Comparison of ENCODE assay signal across 35 mouse cellular contexts in genomic region chr11:77441020-77441419, GRCm38 (mm10). TPM values are rescaled to one million over a fixed set of nuclear protein-coding genes. Genes with fewer than 3 reads are reported as not detected.
A peak's percentile ranks its signal among the peaks of the same experiment; 100 is the strongest.
DNase-seq lines count a peak whose midpoint lies in the region; ATAC-seq and TF ChIP-seq lines count a peak whose summit lies in the region.
"Had no signal": no experiment of that assay in that cellular context is flagged by ENCODE, and none has a peak within 500 bp of the region (broad histone marks: within the 10 kb centered on the region; RNA-seq: fewer than 3 reads in every experiment).

No protein-coding gene starts in this region.

- H3K36me3 ChIP-seq in heart, embryonic 13.5 days, result peaks cover 72% of the 10 kb centered on the region
- peaks cover 23% of the 10 kb centered on the region for H3K36me3 ChIP-seq in intestine, postnatal 0 days (ENCODE audit: control insufficient read depth, insufficient read depth)
- H3K36me3 ChIP-seq in intestine, embryonic 15.5 days, result no peaks in the 10 kb centered on the region
- no peaks in the 10 kb centered on the region for H3K36me3 ChIP-seq in stomach, embryonic 16.5 days (ENCODE audit: control insufficient read depth, insufficient read depth, low read length)

- H3K9me3 ChIP-seq in heart, embryonic 13.5 days, result no peaks in the 10 kb centered on the region
- H3K9me3 ChIP-seq in intestine, postnatal 0 days (ENCODE audit: control insufficient read depth), result no peaks in the 10 kb centered on the region
- no peaks in the 10 kb centered on the region for H3K9me3 ChIP-seq in intestine, embryonic 15.5 days
- H3K9me3 ChIP-seq in stomach, embryonic 16.5 days (replicated peaks; ENCODE audit: control insufficient read depth, low read length), result no peaks in the 10 kb centered on the region
- H3K9me3 ChIP-seq: embryonic facial prominence, embryonic 12.5 days; forebrain, embryonic 12.5 days; G1E; limb, embryonic 10.5 days; limb, embryonic 15.5 days; liver, embryonic 13.5 days; midbrain, embryonic 10.5 days; midbrain, embryonic 15.5 days; neural tube, embryonic 15.5 days had no signal

- 70% methylated on average over 8 of the region's 8 CpGs for WGBS in heart, embryonic 13.5 days
- 60% methylated on average over 8 of the region's 8 CpGs for WGBS in intestine, postnatal 0 days
- 74% methylated on average over 8 of the region's 8 CpGs for WGBS in intestine, embryonic 15.5 days
- 64% methylated on average over 8 of the region's 8 CpGs for WGBS in stomach, embryonic 16.5 days

- no peak for TF ChIP-seq CTCF in intestine, postnatal 0 days (IDR thresholded peaks at IDR 0.05; ENCODE audit: low read depth)

- H3K27me3 ChIP-seq in heart, embryonic 13.5 days (replicated peaks), result no peaks in the 10 kb centered on the region
- no peaks in the 10 kb centered on the region for H3K27me3 ChIP-seq in intestine, postnatal 0 days (replicated peaks; ENCODE audit: control insufficient read depth, insufficient read depth, low read length)
- H3K27me3 ChIP-seq in intestine, embryonic 15.5 days (replicated peaks), result no peaks in the 10 kb centered on the region
- H3K27me3 ChIP-seq in stomach, embryonic 16.5 days (ENCODE audit: control insufficient read depth, insufficient read depth, low read length), result no peaks in the 10 kb centered on the region
- H3K27me3 ChIP-seq: embryonic facial prominence, embryonic 12.5 days; forebrain, embryonic 12.5 days; limb, embryonic 15.5 days; liver, embryonic 13.5 days; midbrain, embryonic 15.5 days; neural tube, embryonic 15.5 days had no signal

- H3K9ac ChIP-seq in heart, embryonic 13.5 days, result no peak overlapping the region
- no peak overlapping the region for H3K9ac ChIP-seq in intestine, postnatal 0 days (ENCODE audit: low read depth, low read length)
- no peak overlapping the region for H3K9ac ChIP-seq in intestine, embryonic 15.5 days
- no peak overlapping the region for H3K9ac ChIP-seq in stomach, embryonic 16.5 days (ENCODE audit: low read length)
- H3K9ac ChIP-seq: embryonic facial prominence, embryonic 12.5 days; forebrain, embryonic 12.5 days; forebrain, postnatal 0 days; hindbrain, embryonic 14.5 days; limb, embryonic 15.5 days; liver, embryonic 13.5 days; midbrain, embryonic 15.5 days; neural tube, embryonic 15.5 days had no signal

- ATAC-seq in heart, embryonic 13.5 days (ENCODE audit: extremely low read depth, insufficient number of reproducible peaks, low FRiP score, low TSS enrichment), result no peak
- ATAC-seq in intestine, postnatal 0 days, result 0 out of 2 replicates have a peak, but pooled peaks have one; percentile 31
- no peak for ATAC-seq in intestine, embryonic 15.5 days
- no peak for ATAC-seq in stomach, embryonic 16.5 days (ENCODE audit: insufficient read depth, low FRiP score)
- ATAC-seq in inflammation-experienced regulatory T-cells, adult 6 months, result no peak
- ATAC-seq: forebrain, postnatal 0 days; midbrain, embryonic 15.5 days had no signal

- H3K27ac ChIP-seq in heart, embryonic 13.5 days (replicated peaks), result peak overlapping the region; percentile 62
- no peak overlapping the region for H3K27ac ChIP-seq in intestine, postnatal 0 days (ENCODE audit: low read depth, low read length)
- no peak overlapping the region for H3K27ac ChIP-seq in intestine, embryonic 15.5 days
- H3K27ac ChIP-seq in brown adipose tissue, adult 24 weeks (replicated peaks; ENCODE audit: low read depth, low read length), result peak overlapping the region; percentile 61
- peak overlapping the region; percentile 36 for H3K27ac ChIP-seq in stomach, embryonic 16.5 days (ENCODE audit: low read length)
- H3K27ac ChIP-seq: embryonic facial prominence, embryonic 12.5 days; forebrain, embryonic 12.5 days; hindbrain, embryonic 14.5 days; limb, embryonic 10.5 days; liver, embryonic 13.5 days; midbrain, embryonic 10.5 days; midbrain, embryonic 15.5 days; neural tube, embryonic 15.5 days had no signal

- peaks cover 52% of the 10 kb centered on the region for H3K4me1 ChIP-seq in heart, embryonic 13.5 days
- H3K4me1 ChIP-seq in intestine, postnatal 0 days (replicated peaks; ENCODE audit: control insufficient read depth, insufficient read depth, low read length), result no peaks in the 10 kb centered on the region
- H3K4me1 ChIP-seq in intestine, embryonic 15.5 days (replicated peaks), result no peaks in the 10 kb centered on the region
- peaks cover 42% of the 10 kb centered on the region for H3K4me1 ChIP-seq in brown adipose tissue, adult 24 weeks (ENCODE audit: control insufficient read depth, insufficient read depth, insufficient read length, low read length)
- H3K4me1 ChIP-seq in stomach, embryonic 16.5 days (ENCODE audit: control insufficient read depth, insufficient read depth, low read length), result peaks cover 11% of the 10 kb centered on the region
- H3K4me1 ChIP-seq: forebrain, embryonic 12.5 days; limb, embryonic 10.5 days; limb, embryonic 15.5 days; midbrain, embryonic 10.5 days; midbrain, embryonic 15.5 days; neural tube, embryonic 15.5 days had no signal

- H3K4me2 ChIP-seq in heart, embryonic 13.5 days, result no peak overlapping the region
- H3K4me2 ChIP-seq in intestine, postnatal 0 days (replicated peaks; ENCODE audit: low read depth), result no peak overlapping the region
- H3K4me2 ChIP-seq in intestine, embryonic 15.5 days (replicated peaks), result no peak overlapping the region
- H3K4me2 ChIP-seq in stomach, embryonic 16.5 days (ENCODE audit: low read depth, low read length), result no peak overlapping the region
- H3K4me2 ChIP-seq: embryonic facial prominence, embryonic 12.5 days; forebrain, embryonic 12.5 days; hindbrain, embryonic 14.5 days; limb, embryonic 15.5 days; liver, embryonic 13.5 days; midbrain, embryonic 15.5 days; neural tube, embryonic 15.5 days had no signal

- no peak for DNase-seq in heart, postnatal 10 days
- DNase-seq: adrenal gland, adult 8-10 months; cerebellum, adult 11 months; cerebellum, adult 9-10 months; cerebellum, postnatal 36 days; forebrain, postnatal 0 days; gastrocnemius, postnatal 14 days; kidney, adult 2 months; kidney, postnatal 36 days; layer of hippocampus, postnatal 36 days; liver, embryonic 13.5 days; lung, adult 18-20 months; lung, postnatal 10 days; retina, postnatal 1 day; right cerebral cortex, postnatal 14 days; thymus, postnatal 25 days had no signal

- no peak overlapping the region for H3K4me3 ChIP-seq in heart, embryonic 13.5 days
- H3K4me3 ChIP-seq in intestine, postnatal 0 days (ENCODE audit: low read depth, low read length), result no peak overlapping the region
- H3K4me3 ChIP-seq in intestine, embryonic 15.5 days (replicated peaks), result no peak overlapping the region
- no peak overlapping the region for H3K4me3 ChIP-seq in brown adipose tissue, adult 24 weeks (ENCODE audit: insufficient read depth, low read depth, low read length)
- no peak overlapping the region for H3K4me3 ChIP-seq in stomach, embryonic 16.5 days (replicated peaks; ENCODE audit: low read length)
- H3K4me3 ChIP-seq: embryonic facial prominence, embryonic 12.5 days; erythroblast, embryonic 14.5 days; forebrain, embryonic 12.5 days; limb, embryonic 10.5 days; limb, embryonic 15.5 days; liver, embryonic 13.5 days; midbrain, embryonic 10.5 days; midbrain, embryonic 15.5 days; neural tube, embryonic 15.5 days had no signal

- intact Hi-C loops in heart, postnatal 10 days (cut with DNase I), result loop anchor here (2.0 to 5.0 kb wide), 2 partner anchors 14 to 74 kb away; no protein-coding TSS in a partner anchor

RNA-seq across cellular contexts. Expression of gene Coro6, which starts 21.2 kb away (rescaled TPM):
- polyA plus RNA-seq in heart, embryonic 13.5 days (2015; fragmentation: Nextera tagmentation; extraction: Ambion mirVana), result 28.8 and 30.1 TPM in 2 replicates
- 100 to 1,000 TPM; 196 to 202 TPM for total RNA-seq in heart, postnatal 10 days (2021)
- polyA plus RNA-seq in intestine, postnatal 0 days (2015; fragmentation: Nextera tagmentation; extraction: Ambion mirVana), result 0.18 TPM in 2 replicates
- 0.06 TPM in 1 of 2 replicates, not detected in the other for polyA plus RNA-seq in intestine, embryonic 15.5 days (2015; fragmentation: Nextera tagmentation; extraction: Ambion mirVana)
- 1.7 and 5.1 TPM in 2 replicates for polyA plus RNA-seq in brown adipose tissue, adult 24 weeks (2012; ENCODE audit: insufficient read depth, insufficient read length, missing spikeins)
- polyA plus RNA-seq in stomach, embryonic 16.5 days (2015; fragmentation: Nextera tagmentation; extraction: Ambion mirVana), result 0.12 and 2.0 TPM in 2 replicates
- polyA plus RNA-seq in inflammation-experienced regulatory T-cells, adult 6 months (2017; shearing (Covaris generic)), result not detected
- total RNA-seq: granulocyte monocyte progenitor cell, adult 5-6 weeks; hematopoietic stem cell, adult 5-6 weeks; megakaryocyte progenitor cell, adult 5-6 weeks had no signal
- polyA plus RNA-seq: erythroblast, embryonic 14.5 days; G1E; midbrain, embryonic 10.5 days had no signal

RNA-seq across cellular contexts. Expression of gene Ankrd13b, which starts 48.5 kb away (rescaled TPM):
- polyA plus RNA-seq in heart, embryonic 13.5 days (2015; fragmentation: Nextera tagmentation; extraction: Ambion mirVana), result 2.6 and 3.3 TPM in 2 replicates
- 10 to 100 TPM; 12.8 to 15.0 TPM for total RNA-seq in heart, postnatal 10 days (2021)
- polyA plus RNA-seq in intestine, postnatal 0 days (2015; fragmentation: Nextera tagmentation; extraction: Ambion mirVana), result 2.1 TPM in 2 replicates
- 4.9 and 5.1 TPM in 2 replicates for polyA plus RNA-seq in intestine, embryonic 15.5 days (2015; fragmentation: Nextera tagmentation; extraction: Ambion mirVana)
- polyA plus RNA-seq in brown adipose tissue, adult 24 weeks (2012; ENCODE audit: insufficient read depth, insufficient read length, missing spikeins), result 1.2 and 1.6 TPM in 2 replicates
- 2.4 and 2.8 TPM in 2 replicates for polyA plus RNA-seq in stomach, embryonic 16.5 days (2015; fragmentation: Nextera tagmentation; extraction: Ambion mirVana)
- 1 to 10 TPM in 1 of 3 experiments, under 1 TPM in 2; 0.39 to 1.6 (median 0.91) TPM for polyA plus RNA-seq in inflammation-experienced regulatory T-cells, adult 6 months (2017; shearing (Covaris generic))

RNA-seq across cellular contexts. Expression of gene Git1, which starts 52.3 kb away (rescaled TPM):
- 7.8 and 7.9 TPM in 2 replicates for polyA plus RNA-seq in heart, embryonic 13.5 days (2015; fragmentation: Nextera tagmentation; extraction: Ambion mirVana)
- 10 to 100 TPM; 64.5 to 65.1 TPM for total RNA-seq in heart, postnatal 10 days (2021)
- polyA plus RNA-seq in intestine, postnatal 0 days (2015; fragmentation: Nextera tagmentation; extraction: Ambion mirVana), result 21.2 and 21.9 TPM in 2 replicates
- 10.7 and 11.8 TPM in 2 replicates for polyA plus RNA-seq in intestine, embryonic 15.5 days (2015; fragmentation: Nextera tagmentation; extraction: Ambion mirVana)
- 13.6 and 15.6 TPM in 2 replicates for polyA plus RNA-seq in brown adipose tissue, adult 24 weeks (2012; ENCODE audit: insufficient read depth, insufficient read length, missing spikeins)
- polyA plus RNA-seq in stomach, embryonic 16.5 days (2015; fragmentation: Nextera tagmentation; extraction: Ambion mirVana), result 7.9 and 9.1 TPM in 2 replicates
- polyA plus RNA-seq in inflammation-experienced regulatory T-cells, adult 6 months (2017; shearing (Covaris generic)), result 10 to 100 TPM in 2 of 3 experiments, 1 to 10 TPM in 1; 9.4 to 13.7 (median 11.0) TPM

Comparison
In these comparisons a context has a peak if more than half of its experiments do, and no peak if none do; other contexts are left out.
1. H3K27ac ChIP-seq: peak in heart, embryonic 13.5 days (single experiment), brown adipose tissue, adult 24 weeks (single experiment) and stomach, embryonic 16.5 days (single experiment); none in intestine, postnatal 0 days (single experiment) and intestine, embryonic 15.5 days (single experiment).